ENCODE assay signal across 33 mouse cellular contexts in genomic region chr11:90026802-90027174, GRCm38 (mm10). TPM values are rescaled to one million over a fixed set of nuclear protein-coding genes. Genes with fewer than 3 reads are reported as not detected.
DNase-seq lines count a peak whose midpoint lies in the region; ATAC-seq and TF ChIP-seq lines count a peak whose summit lies in the region.
"Had no signal": no experiment of that assay in that cellular context is flagged by ENCODE, and none has a peak within 500 bp of the region (broad histone marks: within the 10 kb centered on the region; RNA-seq: fewer than 3 reads in every experiment).

No protein-coding gene starts in this region.

- no peak for TF ChIP-seq POLR2A in myocyte (IDR thresholded peaks at IDR 0.05; ENCODE audit: insufficient read length, low read depth)

- H3K27me3 ChIP-seq in kidney, embryonic 15.5 days: peaks cover 18% of the 10 kb centered on the region
- peaks cover 15% of the 10 kb centered on the region for H3K27me3 ChIP-seq in embryonic facial prominence, embryonic 10.5 days (replicated peaks; ENCODE audit: low read depth, poor library complexity, severe bottlenecking)
- no peaks in the 10 kb centered on the region; the same call in 1 of the 2 replicates for H3K27me3 ChIP-seq in embryonic facial prominence, embryonic 15.5 days
- no peaks in the 10 kb centered on the region for H3K27me3 ChIP-seq in myocyte (ENCODE audit: control insufficient read depth, insufficient read depth, insufficient read length)

- WGBS in kidney, embryonic 15.5 days: 41% methylated on average over 5 of the region's 5 CpGs
- WGBS in embryonic facial prominence, embryonic 10.5 days: 59% methylated on average over 5 of the region's 5 CpGs
- 31% methylated on average over 5 of the region's 5 CpGs for WGBS in embryonic facial prominence, embryonic 15.5 days

- peak overlapping the region; percentile 60; the same call in 1 of the 2 replicates for H3K27ac ChIP-seq in kidney, embryonic 15.5 days
- peak overlapping the region; percentile 7; the same call in 1 of the 2 replicates for H3K27ac ChIP-seq in embryonic facial prominence, embryonic 10.5 days (replicated peaks)
- H3K27ac ChIP-seq in embryonic facial prominence, embryonic 15.5 days (replicated peaks): peak overlapping the region; percentile 72
- H3K27ac ChIP-seq: heart, embryonic 13.5 days; hindbrain, embryonic 15.5 days; left cerebral cortex, adult 2 months; limb, embryonic 13.5 days; liver, embryonic 12.5 days; midbrain, embryonic 12.5 days had no signal

- H3K4me1 ChIP-seq in kidney, embryonic 15.5 days: peaks cover 43% of the 10 kb centered on the region
- peaks cover 43% of the 10 kb centered on the region for H3K4me1 ChIP-seq in embryonic facial prominence, embryonic 10.5 days
- H3K4me1 ChIP-seq in embryonic facial prominence, embryonic 15.5 days: peaks cover 44% of the 10 kb centered on the region
- H3K4me1 ChIP-seq: liver, embryonic 12.5 days had no signal

- no peak overlapping the region for H3K9ac ChIP-seq in kidney, embryonic 15.5 days
- no peak overlapping the region for H3K9ac ChIP-seq in embryonic facial prominence, embryonic 15.5 days
- H3K9ac ChIP-seq: heart, embryonic 13.5 days; hindbrain, embryonic 15.5 days; limb, embryonic 13.5 days; liver, embryonic 12.5 days; liver, postnatal 0 days; midbrain, embryonic 12.5 days had no signal

- no peaks in the 10 kb centered on the region for H3K36me3 ChIP-seq in kidney, embryonic 15.5 days
- H3K36me3 ChIP-seq in embryonic facial prominence, embryonic 10.5 days (replicated peaks): no peaks in the 10 kb centered on the region
- no peaks in the 10 kb centered on the region for H3K36me3 ChIP-seq in embryonic facial prominence, embryonic 15.5 days
- no peaks in the 10 kb centered on the region for H3K36me3 ChIP-seq in myocyte (ENCODE audit: control insufficient read depth, insufficient read depth)
- H3K36me3 ChIP-seq: heart, embryonic 13.5 days; hindbrain, embryonic 15.5 days; limb, embryonic 13.5 days; liver, embryonic 12.5 days; midbrain, embryonic 12.5 days had no signal

- H3K4me3 ChIP-seq in kidney, embryonic 15.5 days (replicated peaks): no peak overlapping the region
- no peak overlapping the region for H3K4me3 ChIP-seq in embryonic facial prominence, embryonic 10.5 days
- no peak overlapping the region for H3K4me3 ChIP-seq in embryonic facial prominence, embryonic 15.5 days (replicated peaks)
- no peak overlapping the region for H3K4me3 ChIP-seq in myocyte
- H3K4me3 ChIP-seq: heart, adult 2 months; heart, embryonic 13.5 days; hindbrain, embryonic 15.5 days; left cerebral cortex, adult 2 months; limb, embryonic 13.5 days; liver, embryonic 12.5 days; megakaryocyte, embryonic 14.5 days; midbrain, embryonic 12.5 days had no signal

- H3K9me3 ChIP-seq in kidney, embryonic 15.5 days (replicated peaks): no peaks in the 10 kb centered on the region
- H3K9me3 ChIP-seq in embryonic facial prominence, embryonic 10.5 days: no peaks in the 10 kb centered on the region
- no peaks in the 10 kb centered on the region for H3K9me3 ChIP-seq in embryonic facial prominence, embryonic 15.5 days (replicated peaks)
- H3K9me3 ChIP-seq: heart, embryonic 13.5 days; hindbrain, embryonic 15.5 days; limb, embryonic 13.5 days; liver, embryonic 12.5 days; megakaryocyte, embryonic 14.5 days; midbrain, embryonic 12.5 days had no signal

- DNase-seq in kidney, adult 8-10 months: no peak
- DNase-seq in embryonic facial prominence, embryonic 10.5 days (ENCODE audit: low spot score): no peak
- DNase-seq in layer of hippocampus, postnatal 36 days: no peak
- DNase-seq in layer of hippocampus, postnatal 14 days (ENCODE audit: low spot score in 2 of 2): no peak
- no peak for DNase-seq in thymus, postnatal 36 days
- DNase-seq: cerebellum, adult 11 months; cerebellum, adult 9-10 months; cerebellum, postnatal 36 days; gastrocnemius, postnatal 36 days; heart, adult 2 months; heart, postnatal 10 days; kidney, adult 18-20 months; kidney, postnatal 14 days; layer of hippocampus, adult 9-11 months; liver, postnatal 0 days; lung, postnatal 4 days; retina, postnatal 1 day; right cerebral cortex, postnatal 25 days; spleen, adult 18-20 months; thymus, postnatal 25 days had no signal

- no peak; the same call in 1 of the 2 replicates for ATAC-seq in kidney, embryonic 15.5 days (replicated peaks; ENCODE audit: low FRiP score)
- 0 out of 2 replicates have a peak, but pooled peaks have one; percentile 53 for ATAC-seq in embryonic facial prominence, embryonic 15.5 days (ENCODE audit: insufficient number of reproducible peaks, low FRiP score, low TSS enrichment, low read depth)
- ATAC-seq: forebrain, embryonic 16.5 days; inflammation-experienced regulatory T-cells, adult 6 months; liver, embryonic 12.5 days had no signal

- H3K4me2 ChIP-seq in kidney, embryonic 15.5 days: no peak overlapping the region
- H3K4me2 ChIP-seq in embryonic facial prominence, embryonic 15.5 days (replicated peaks): no peak overlapping the region
- peak overlapping the region; percentile 65 for H3K4me2 ChIP-seq in myocyte (ENCODE audit: low read depth)
- H3K4me2 ChIP-seq: heart, embryonic 13.5 days; hindbrain, embryonic 15.5 days; liver, embryonic 12.5 days; midbrain, embryonic 12.5 days had no signal

- H3K79me2 ChIP-seq in myocyte (ENCODE audit: control insufficient read depth, insufficient read depth): no peaks in the 10 kb centered on the region

- no peak overlapping the region for H3ac ChIP-seq in myocyte (ENCODE audit: control insufficient read depth, insufficient read length)

TF ChIP-seq in myocyte, 11 proteins besides CTCF, POLR2A, EP300 and RAD21:
- TF ChIP-seq E2F4 (IDR thresholded peaks at IDR 0.05; ENCODE audit: insufficient read depth): no peak
- no peak for TF ChIP-seq MAX (IDR thresholded peaks at IDR 0.05; ENCODE audit: low read depth)
- no peak for TF ChIP-seq MYOD1 (IDR thresholded peaks at IDR 0.05; ENCODE audit: control insufficient read depth in 1 of 3, insufficient read length in 2 of 3, low read depth in 2 of 3)
- no peak for TF ChIP-seq REST (IDR thresholded peaks at IDR 0.05; ENCODE audit: insufficient read depth, insufficient read length)
- no peak for TF ChIP-seq TCF3 (IDR thresholded peaks at IDR 0.05; ENCODE audit: insufficient read length, low read depth)
- no peak for TF ChIP-seq MYOG (IDR thresholded peaks at IDR 0.05; ENCODE audit: control insufficient read depth in 1 of 3, insufficient read depth in 1 of 3, insufficient read length in 2 of 3, low read depth in 2 of 3)
- no peak for TF ChIP-seq POLR2AphosphoS2 (IDR thresholded peaks at IDR 0.05; ENCODE audit: insufficient read length, low read depth)
- no peak for TF ChIP-seq TCF12 (IDR thresholded peaks at IDR 0.05; ENCODE audit: insufficient read depth, poor library complexity, severe bottlenecking)
- no peak for TF ChIP-seq USF1 (IDR thresholded peaks at IDR 0.05; ENCODE audit: low read depth)
- TF ChIP-seq CEBPB (IDR thresholded peaks at IDR 0.05; ENCODE audit: insufficient read depth, poor library complexity, severe bottlenecking): no peak
- TF ChIP-seq SRF (IDR thresholded peaks at IDR 0.05; ENCODE audit: control insufficient read depth, insufficient read length, low read depth): no peak

RNA-seq across cellular contexts. Expression of gene Tmem100, which starts 3.4 kb away (rescaled TPM):
- 21.9 and 24.4 TPM in 2 replicates for polyA plus RNA-seq in kidney, embryonic 15.5 days (2015; fragmentation: Nextera tagmentation; extraction: Ambion mirVana)
- 7.0 and 7.7 TPM in 2 replicates for polyA plus RNA-seq in embryonic facial prominence, embryonic 10.5 days (2016; fragmentation: Nextera tagmentation; extraction: Ambion mirVana)
- 27.4 and 30.6 TPM in 2 replicates for polyA plus RNA-seq in embryonic facial prominence, embryonic 15.5 days (2015; fragmentation: Nextera tagmentation; extraction: Ambion mirVana)
- polyA plus RNA-seq in myocyte (2012; fragmentation: generic; extraction: Trizol): not detected
- total RNA-seq in layer of hippocampus, postnatal 36 days (2021): 10 to 100 TPM; 15.3 to 18.5 TPM
- total RNA-seq in layer of hippocampus, postnatal 14 days (2021): 10 to 100 TPM; 28.0 TPM
- total RNA-seq: hematopoietic stem cell, adult 5-6 weeks had no signal
- polyA plus RNA-seq: inflammation-experienced regulatory T-cells, adult 6 months had no signal

RNA-seq across cellular contexts. Expression of gene Pctp, which starts 24.1 kb away (rescaled TPM):
- 12.1 and 13.1 TPM in 2 replicates for polyA plus RNA-seq in kidney, embryonic 15.5 days (2015; fragmentation: Nextera tagmentation; extraction: Ambion mirVana)
- 16.9 and 19.4 TPM in 2 replicates for polyA plus RNA-seq in embryonic facial prominence, embryonic 10.5 days (2016; fragmentation: Nextera tagmentation; extraction: Ambion mirVana)
- polyA plus RNA-seq in embryonic facial prominence, embryonic 15.5 days (2015; fragmentation: Nextera tagmentation; extraction: Ambion mirVana): 4.7 and 4.9 TPM in 2 replicates
- 1.1 TPM for polyA plus RNA-seq in myocyte (2012; fragmentation: generic; extraction: Trizol)
- under 1 TPM; 0.68 to 0.77 TPM for total RNA-seq in layer of hippocampus, postnatal 36 days (2021)
- under 1 TPM; 0.53 to 0.95 TPM for total RNA-seq in layer of hippocampus, postnatal 14 days (2021)

Comparison
In these comparisons a context has a peak if more than half of its experiments do, and no peak if none do; other contexts are left out.
1. H3K27ac ChIP-seq: peak in every context shown above with its lines; median percentile 72 in embryonic facial prominence, embryonic 15.5 days; 60 in kidney, embryonic 15.5 days; 7 in embryonic facial prominence, embryonic 10.5 days.